Mouse (Mus musculus) spleen, adult 2 months (tissue): ENCODE data around the gene Nabp1.

Experiments used
- CTCF ChIP-seq: fragments of 200-500 bp; IDR thresholded peaks from 2 replicates; pipeline ENCODE4 v1.5.1; 2011; ENCODE audit warnings: mild to moderate bottlenecking, inconsistent platforms; ENCODE audit not compliant: insufficient read depth, insufficient read length, insufficient replicate concordance; ENCODE audit errors: extremely low read depth
- POLR2A ChIP-seq: fragments of 200-500 bp; IDR thresholded peaks from 2 replicates; pipeline ENCODE4 v1.6.1; 2011; ENCODE audit warnings: low read depth, low read length, inconsistent platforms

GRCm38 (mm10) chr1:51479691-51480090, 1.5 kb upstream of the Nabp1 start:
- TF ChIP-seq POLR2A (no peak), CTCF (no peak)
